Mouse (Mus musculus): ENCODE measurements around the gene Kcnj12. TPM values are rescaled to one million over a fixed set of nuclear protein-coding genes. Genes with fewer than 3 reads are reported as not detected.

The Kcnj12 gene
- polyA plus RNA-seq, 1 experiment: 7.3 TPM

DNA sequence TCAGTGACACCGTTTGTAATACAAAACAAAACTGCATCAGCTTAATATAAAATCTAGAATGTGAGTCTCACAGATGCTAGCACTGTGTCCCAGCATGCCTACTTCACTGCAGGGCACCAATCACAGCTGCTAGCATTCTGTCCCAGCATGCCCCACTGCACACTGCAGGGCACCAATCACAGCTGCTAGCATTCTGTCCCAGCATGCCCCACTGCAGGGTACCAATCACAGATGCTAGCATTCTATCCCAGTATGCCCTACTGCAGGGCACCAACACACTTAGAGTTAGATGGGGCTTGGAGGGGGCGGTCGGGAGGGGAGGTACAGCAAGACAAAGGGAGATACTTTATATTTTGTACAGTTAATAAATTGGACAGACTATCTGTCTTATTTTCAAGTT, 68.8 kb downstream of the Kcnj12 start:
- DNase-seq (ENCODE audit: low read depth): peak; percentile 46
- TF ChIP-seq CTCF (IDR thresholded peaks at IDR 0.05; ENCODE audit: borderline replicate concordance, extremely low read depth, insufficient read depth, insufficient read length) (no peak), POLR2A (IDR thresholded peaks at IDR 0.05; ENCODE audit: borderline replicate concordance, extremely low read depth, insufficient read depth, insufficient read length, poor library complexity, severe bottlenecking) (no peak)

DNA sequence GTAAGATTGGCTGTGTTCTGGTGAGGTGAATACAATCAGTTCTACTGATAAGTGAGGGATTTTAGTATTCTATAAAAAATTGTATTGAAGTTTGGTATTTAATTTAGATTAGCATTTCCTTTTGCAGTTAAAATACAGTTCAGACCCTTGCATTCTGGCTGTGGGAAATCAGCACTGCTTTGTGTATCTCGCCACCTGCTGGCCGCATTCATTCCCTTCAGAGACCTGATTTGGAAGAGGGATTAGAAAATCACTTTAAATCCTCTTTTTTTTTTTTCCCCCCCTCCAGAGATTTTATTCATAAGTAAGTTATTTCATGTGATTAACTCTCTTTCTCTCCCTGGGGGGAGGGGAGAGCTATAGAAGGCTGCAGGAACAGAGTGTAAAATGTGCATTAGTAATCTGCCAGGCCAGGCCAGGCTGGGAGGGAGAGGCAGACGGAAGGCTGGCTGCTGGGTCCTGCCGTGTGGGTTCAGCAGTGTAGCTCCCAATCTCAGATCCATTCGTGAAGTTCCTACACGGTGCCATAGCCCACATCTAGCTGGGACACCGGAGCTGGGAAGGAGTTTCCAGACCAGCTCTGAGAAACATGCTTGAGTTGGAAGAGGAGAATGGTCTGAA, 69.4 kb downstream of the Kcnj12 start:
- DNase-seq (ENCODE audit: low read depth): peak; percentile 93
- peak; percentile 83; the same call in 1 of the 2 replicates for TF ChIP-seq CTCF (IDR thresholded peaks at IDR 0.05; ENCODE audit: borderline replicate concordance, extremely low read depth, insufficient read depth, insufficient read length)
- TF ChIP-seq POLR2A (IDR thresholded peaks at IDR 0.05; ENCODE audit: borderline replicate concordance, extremely low read depth, insufficient read depth, insufficient read length, poor library complexity, severe bottlenecking): no peak

DNA sequence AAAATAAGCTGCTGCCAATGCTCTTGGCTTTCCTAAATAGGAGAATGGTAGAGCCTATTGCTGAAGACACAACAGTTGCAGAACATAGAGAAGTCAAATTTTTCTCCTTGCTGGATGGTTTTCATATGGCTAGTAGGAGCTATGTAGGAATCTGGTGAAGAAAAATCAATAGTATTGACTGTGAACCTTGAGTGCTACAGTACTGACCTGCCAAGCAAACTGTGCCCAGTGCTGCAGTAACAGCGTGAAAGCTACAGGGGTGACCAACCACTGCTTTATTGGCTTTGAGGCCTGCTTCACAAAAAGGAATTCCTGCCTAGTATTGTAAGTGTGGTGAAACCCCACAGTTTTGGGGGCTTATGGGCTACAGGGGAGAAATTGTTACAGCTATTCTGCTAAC, 75.7 kb downstream of the Kcnj12 start:
- TF ChIP-seq CTCF (IDR thresholded peaks at IDR 0.05; ENCODE audit: borderline replicate concordance, extremely low read depth, insufficient read depth, insufficient read length) (no peak), POLR2A (IDR thresholded peaks at IDR 0.05; ENCODE audit: borderline replicate concordance, extremely low read depth, insufficient read depth, insufficient read length, poor library complexity, severe bottlenecking) (no peak)
- DNase-seq (ENCODE audit: low read depth): no peak

DNA sequence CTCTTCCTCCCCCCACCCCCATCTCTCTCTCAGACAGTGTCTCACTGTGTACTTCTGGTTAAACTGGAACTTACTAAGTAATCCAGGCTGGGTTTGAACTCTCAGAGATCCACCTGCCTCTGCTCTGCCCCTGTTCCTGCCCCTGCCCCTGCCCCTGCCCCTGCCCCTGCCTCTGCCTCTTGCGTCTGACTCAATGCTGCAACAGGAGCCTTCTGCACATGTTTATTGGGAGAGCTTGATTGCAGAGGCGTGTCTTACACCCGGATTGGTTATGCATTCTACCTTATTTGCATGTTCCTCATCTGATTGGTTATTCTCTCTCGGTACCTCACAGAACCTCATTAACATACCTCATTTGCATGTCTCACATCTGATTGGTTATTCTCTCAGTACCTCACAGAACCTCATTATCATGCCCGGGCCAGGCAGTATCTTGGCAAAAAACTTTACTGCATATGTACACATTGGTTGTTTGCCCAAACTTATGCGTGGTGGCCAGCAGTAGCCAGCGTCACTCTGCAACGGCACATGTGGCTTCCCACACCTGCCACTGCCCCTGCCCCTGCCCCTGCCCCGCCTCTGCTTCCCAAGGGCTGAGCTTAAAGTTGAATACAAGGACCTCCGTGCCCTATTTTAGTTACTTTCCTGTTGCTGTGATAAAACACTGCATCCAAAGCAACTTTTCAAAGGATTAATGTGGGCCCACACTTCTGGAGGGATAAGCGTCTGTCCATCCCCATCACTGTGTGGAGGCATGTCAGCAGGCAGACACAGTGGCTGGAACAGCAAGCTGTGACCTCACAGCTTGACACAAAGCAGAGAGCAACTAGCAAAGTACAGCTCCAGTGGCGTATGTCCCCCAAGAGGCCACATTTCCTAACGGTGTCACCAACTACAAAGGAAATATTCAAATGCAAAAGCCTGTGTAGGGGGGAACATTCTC, 80.3 kb downstream of the Kcnj12 start:
- TF ChIP-seq POLR2A (IDR thresholded peaks at IDR 0.05; ENCODE audit: borderline replicate concordance, extremely low read depth, insufficient read depth, insufficient read length, poor library complexity, severe bottlenecking): no peak
- no peak for TF ChIP-seq CTCF (IDR thresholded peaks at IDR 0.05; ENCODE audit: borderline replicate concordance, extremely low read depth, insufficient read depth, insufficient read length)

DNA sequence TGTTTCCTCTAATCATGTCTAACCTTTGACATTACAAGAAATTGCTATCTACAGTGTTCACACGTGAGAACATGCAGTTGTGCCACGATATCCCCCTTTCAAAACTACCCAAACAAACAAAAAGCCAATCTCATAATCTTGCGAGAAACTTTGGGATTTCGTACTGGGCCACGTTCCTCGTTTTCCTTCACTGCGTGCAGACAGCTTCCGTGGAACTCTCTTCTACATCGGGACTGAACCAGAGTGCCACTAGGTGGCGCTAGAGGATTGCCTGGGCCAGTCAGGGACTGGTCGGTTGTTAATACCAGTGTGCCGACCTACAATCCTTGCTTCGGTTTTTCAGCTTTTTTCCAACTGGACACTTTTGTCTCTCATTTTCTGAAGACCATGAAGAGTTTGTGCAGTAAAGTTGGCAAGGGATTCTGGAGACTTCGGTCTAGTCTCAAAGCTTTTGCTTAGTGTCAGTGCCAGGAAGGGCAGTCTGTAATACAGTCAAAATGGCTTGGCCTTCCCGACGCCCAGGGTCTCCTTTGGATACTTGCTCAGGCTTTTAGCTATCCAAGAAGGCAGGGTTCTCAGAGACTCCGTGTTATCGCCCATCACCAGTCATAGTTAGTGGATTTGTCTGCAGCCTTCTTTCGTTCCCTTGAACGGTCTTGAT, 82.0 kb downstream of the Kcnj12 start:
- DNase-seq (ENCODE audit: low read depth): peak; percentile 95
- peak; percentile 99 for TF ChIP-seq CTCF (IDR thresholded peaks at IDR 0.05; ENCODE audit: borderline replicate concordance, extremely low read depth, insufficient read depth, insufficient read length)
- no peak for TF ChIP-seq POLR2A (IDR thresholded peaks at IDR 0.05; ENCODE audit: borderline replicate concordance, extremely low read depth, insufficient read depth, insufficient read length, poor library complexity, severe bottlenecking)

More for the DNA sequence above, 80.3 kb downstream of the Kcnj12 start:
- peak; percentile 18 for DNase-seq (ENCODE audit: low read depth)

DNA sequence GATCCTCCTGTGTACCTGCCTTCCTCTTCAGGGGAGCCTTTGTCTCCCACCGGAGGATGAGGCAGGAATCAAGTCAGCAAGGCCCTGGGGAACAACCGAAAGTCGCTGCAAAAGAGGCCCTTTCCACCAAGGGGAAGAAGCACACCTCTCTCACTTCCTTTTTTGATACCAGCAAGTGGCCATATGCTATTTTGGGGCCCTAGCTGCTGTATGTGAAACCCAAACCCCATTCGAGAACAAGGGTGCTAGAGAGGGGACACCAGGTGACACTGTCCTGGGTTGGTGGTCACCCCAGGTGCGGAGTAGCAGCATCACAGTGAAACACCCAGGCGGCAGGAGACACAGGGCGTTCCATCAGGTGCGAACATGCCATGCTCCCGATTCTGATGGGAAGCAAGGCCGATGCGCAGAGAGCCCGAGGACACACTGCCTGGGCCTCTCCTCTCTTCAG, 86.6 kb downstream of the Kcnj12 start:
- no peak for DNase-seq (ENCODE audit: low read depth)
- no peak for TF ChIP-seq POLR2A (IDR thresholded peaks at IDR 0.05; ENCODE audit: borderline replicate concordance, extremely low read depth, insufficient read depth, insufficient read length, poor library complexity, severe bottlenecking)

DNA sequence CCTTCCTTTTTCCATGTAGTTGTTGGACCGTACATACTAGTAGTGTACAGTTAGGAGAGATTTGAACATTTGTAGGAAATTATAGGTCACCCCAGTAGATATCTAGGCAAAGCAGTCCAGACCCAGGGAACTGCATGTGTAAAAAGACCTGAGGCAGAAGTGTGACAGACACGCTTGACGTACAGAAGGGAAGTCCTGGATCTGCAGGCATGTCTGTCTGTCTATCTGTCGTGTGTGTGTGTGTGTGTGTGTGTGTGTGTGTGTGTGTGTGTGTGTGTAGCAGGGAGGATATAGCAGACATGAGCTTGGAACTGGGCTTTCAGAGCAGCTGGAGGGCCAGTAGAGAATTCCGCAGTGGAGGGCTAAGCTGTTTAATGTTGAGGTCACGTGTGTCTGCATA, 87.3 kb downstream of the Kcnj12 start:
- DNase-seq (ENCODE audit: low read depth): no peak
- TF ChIP-seq POLR2A (IDR thresholded peaks at IDR 0.05; ENCODE audit: borderline replicate concordance, extremely low read depth, insufficient read depth, insufficient read length, poor library complexity, severe bottlenecking) (no peak), CTCF (IDR thresholded peaks at IDR 0.05; ENCODE audit: borderline replicate concordance, extremely low read depth, insufficient read depth, insufficient read length) (no peak)

DNA sequence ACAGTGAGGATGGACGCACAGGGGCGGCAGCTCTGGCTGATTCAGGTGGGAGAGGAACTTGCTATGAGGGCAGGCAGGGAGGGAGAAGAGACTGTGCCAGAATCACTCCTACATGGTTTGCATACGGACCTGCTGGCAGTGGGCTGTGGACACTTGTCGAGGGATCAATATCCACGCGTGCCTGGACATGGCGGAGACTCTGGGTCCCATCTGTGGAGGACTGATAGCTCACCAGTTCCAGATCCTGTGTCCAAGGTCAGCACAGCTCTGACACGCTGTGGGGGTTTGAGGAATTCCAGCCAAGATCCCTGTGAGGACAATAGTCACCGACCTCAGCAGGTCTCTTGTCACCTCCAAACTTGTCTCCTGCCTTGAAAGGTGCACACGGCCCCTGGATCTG, 87.7 kb downstream of the Kcnj12 start:
- DNase-seq (ENCODE audit: low read depth): no peak
- TF ChIP-seq POLR2A (IDR thresholded peaks at IDR 0.05; ENCODE audit: borderline replicate concordance, extremely low read depth, insufficient read depth, insufficient read length, poor library complexity, severe bottlenecking) (no peak), CTCF (IDR thresholded peaks at IDR 0.05; ENCODE audit: borderline replicate concordance, extremely low read depth, insufficient read depth, insufficient read length) (no peak)

DNA sequence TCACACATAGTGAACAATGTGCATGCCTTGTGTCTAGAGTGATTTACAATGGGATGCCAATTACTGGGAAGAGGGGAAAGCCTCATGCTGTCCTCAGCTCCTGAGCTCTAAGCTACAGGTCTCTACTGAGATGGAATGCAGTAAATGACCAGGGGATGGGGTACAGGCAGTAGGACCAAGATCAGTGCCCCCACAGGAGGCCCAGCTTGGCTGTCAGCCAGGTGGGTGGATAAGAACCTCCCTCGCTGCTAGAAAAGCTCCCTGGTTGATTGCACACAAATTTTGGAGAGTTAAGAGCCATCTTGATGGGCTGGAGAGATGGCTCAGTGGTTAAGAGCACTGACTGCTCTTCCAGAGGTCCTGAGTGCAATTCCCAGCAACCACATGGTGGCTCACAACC, 88.6 kb downstream of the Kcnj12 start:
- DNase-seq (ENCODE audit: low read depth): no peak
- TF ChIP-seq POLR2A (IDR thresholded peaks at IDR 0.05; ENCODE audit: borderline replicate concordance, extremely low read depth, insufficient read depth, insufficient read length, poor library complexity, severe bottlenecking): no peak
- TF ChIP-seq CTCF (IDR thresholded peaks at IDR 0.05; ENCODE audit: borderline replicate concordance, extremely low read depth, insufficient read depth, insufficient read length): no peak

DNA sequence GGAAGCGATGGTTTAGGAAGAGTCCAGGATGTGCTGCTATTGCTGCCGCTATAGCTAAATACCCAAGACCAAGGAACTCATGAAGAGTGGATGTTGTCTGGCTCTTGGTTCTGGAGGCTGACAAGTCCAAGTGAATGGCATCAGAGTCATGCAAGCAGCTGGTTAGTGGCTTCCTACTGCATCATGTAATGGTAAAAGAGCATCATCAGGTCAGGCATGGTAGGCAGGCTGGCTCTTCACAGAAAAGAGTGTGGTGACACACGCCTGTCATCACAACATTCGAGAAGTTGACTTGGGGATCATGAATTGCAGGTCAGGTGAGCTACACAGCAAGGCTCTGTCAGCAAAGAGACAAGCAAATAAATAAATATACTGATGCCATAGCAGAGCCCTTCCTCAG, 89.1 kb downstream of the Kcnj12 start:
- DNase-seq (ENCODE audit: low read depth): no peak
- TF ChIP-seq POLR2A (IDR thresholded peaks at IDR 0.05; ENCODE audit: borderline replicate concordance, extremely low read depth, insufficient read depth, insufficient read length, poor library complexity, severe bottlenecking) (no peak), CTCF (IDR thresholded peaks at IDR 0.05; ENCODE audit: borderline replicate concordance, extremely low read depth, insufficient read depth, insufficient read length) (no peak)

DNA sequence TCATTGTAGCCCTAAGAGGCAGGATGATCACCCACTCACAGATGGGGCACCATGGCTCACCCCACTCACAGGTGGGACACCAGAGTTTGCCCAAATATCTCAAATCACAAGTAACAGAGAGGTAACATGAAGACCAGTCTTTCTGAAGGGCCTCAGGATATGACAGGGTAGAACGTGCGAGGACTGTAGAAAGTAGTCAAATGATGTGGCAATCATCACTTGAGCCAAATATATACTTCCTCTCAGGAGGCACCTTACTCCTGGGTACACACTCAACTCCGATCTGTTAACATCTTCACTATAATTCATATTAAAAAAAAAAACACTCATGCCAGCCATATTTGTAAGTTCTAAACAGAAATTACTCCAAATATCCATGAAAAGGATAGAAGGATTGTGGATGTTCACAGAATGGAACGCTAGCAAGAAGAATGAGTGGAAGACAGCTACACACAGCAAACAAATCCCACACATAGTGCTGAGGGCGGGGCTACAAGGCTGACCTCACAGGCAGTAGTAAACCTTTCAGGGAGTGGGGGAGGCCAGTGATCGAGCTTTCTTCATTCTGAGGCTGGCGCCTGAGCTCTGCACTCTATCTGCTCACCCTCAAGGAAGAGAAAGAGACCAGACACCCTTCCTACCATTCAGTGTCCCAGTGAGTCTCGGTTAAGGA, 90.1 kb downstream of the Kcnj12 start:
- TF ChIP-seq POLR2A (IDR thresholded peaks at IDR 0.05; ENCODE audit: borderline replicate concordance, extremely low read depth, insufficient read depth, insufficient read length, poor library complexity, severe bottlenecking): no peak
- TF ChIP-seq CTCF (IDR thresholded peaks at IDR 0.05; ENCODE audit: borderline replicate concordance, extremely low read depth, insufficient read depth, insufficient read length): no peak
- no peak for DNase-seq (ENCODE audit: low read depth)

Data from brain, embryonic 14.5 days (tissue).